Mouse (Mus musculus) spleen, adult 2 months (tissue): ENCODE data around the gene Aktip. TPM values are rescaled to one million over a fixed set of nuclear protein-coding genes. Genes with fewer than 3 reads are reported as not detected.

Experiments used
- DNase-seq, 2 experiments: peaks; one replicate each; pipeline versions ENCODE4 v3.0.0 to v3.0.0-alpha.2; 2012 to 2021; ENCODE audit warnings: low spot score in 2 of 2, low read depth in 1 of 2
- H3K27ac ChIP-seq: fragments of 200-500 bp; 2 replicates; pipeline ENCODE4 v1.5.1; 2012; ENCODE audit warnings: low read length, inconsistent platforms; ENCODE audit not compliant: insufficient read depth
- H3K27me3 ChIP-seq: fragments of 200-500 bp; 2 replicates; pipeline ENCODE4 v1.6.1; 2012; ENCODE audit warnings: mild to moderate bottlenecking, moderate library complexity, low read length, inconsistent platforms; ENCODE audit not compliant: control insufficient read depth, insufficient read depth
- H3K36me3 ChIP-seq: fragments of 200-500 bp; 2 replicates; pipeline ENCODE4 v1.6.1; 2012; ENCODE audit warnings: mild to moderate bottlenecking, low read length, inconsistent platforms; ENCODE audit not compliant: control insufficient read depth, insufficient read depth
- H3K4me1 ChIP-seq: fragments of 200-500 bp; 2 replicates; pipeline ENCODE4 v1.6.1; 2011; ENCODE audit warnings: inconsistent platforms; ENCODE audit not compliant: control insufficient read depth, insufficient read depth, insufficient read length
- H3K4me3 ChIP-seq: fragments of 200-500 bp; 2 replicates; pipeline ENCODE4 v1.5.1; 2011; ENCODE audit warnings: mild to moderate bottlenecking, inconsistent platforms; ENCODE audit not compliant: insufficient read depth, insufficient read length; ENCODE audit errors: extremely low read depth
- CTCF ChIP-seq: fragments of 200-500 bp; IDR thresholded peaks from 2 replicates; pipeline ENCODE4 v1.5.1; 2011; ENCODE audit warnings: mild to moderate bottlenecking, inconsistent platforms; ENCODE audit not compliant: insufficient read depth, insufficient read length, insufficient replicate concordance; ENCODE audit errors: extremely low read depth
- POLR2A ChIP-seq: fragments of 200-500 bp; IDR thresholded peaks from 2 replicates; pipeline ENCODE4 v1.6.1; 2011; ENCODE audit warnings: low read depth, low read length, inconsistent platforms
- WGBS: fragments of 180-500 bp; shearing (Covaris S2); methylation state at CpG from one replicate; pipeline ENCODE4 v1.1.7; 2018; 5-methylcytosine and 5-hydroxymethylcytosine counted together
- polyA plus RNA-seq: library from polyadenylated mRNA; depleted of rRNA; stranded (reverse); fragments of >200 nt; gene quantifications from 2 replicates; pipeline ENCODE4 v1.2.3, GENCODE M21; 2012

Aktip gene
- polyA plus RNA-seq, 1 experiment, result 9.6 TPM

GRCm38 (mm10) chr8:91209658-91210057 lies 9.9 kb upstream of the Aktip start:
- Histone ChIP-seq H3K27ac (no peak overlapping the region), H3K36me3 (no peaks in the 10 kb centered on the region), H3K27me3 (no peaks in the 10 kb centered on the region), H3K4me1 (no peaks in the 10 kb centered on the region), H3K4me3 (no peak overlapping the region)
- WGBS, result 84% methylated on average over 3 of the region's 3 CpGs
- no peak for DNase-seq
- TF ChIP-seq CTCF (no peak), POLR2A (no peak)

GRCm38 (mm10) chr8:91207676-91208075 lies 7.9 kb upstream of the Aktip start:
- WGBS, result 63% methylated on average over 2 of the region's 2 CpGs
- Histone ChIP-seq H3K27me3 (no peaks in the 10 kb centered on the region), H3K4me3 (no peak overlapping the region), H3K36me3 (no peaks in the 10 kb centered on the region), H3K4me1 (no peaks in the 10 kb centered on the region), H3K27ac (no peak overlapping the region)
- no peak for TF ChIP-seq POLR2A
- no peak for TF ChIP-seq CTCF
- no peak for DNase-seq

GRCm38 (mm10) chr8:91205897-91206296 lies 6.1 kb upstream of the Aktip start:
- TF ChIP-seq POLR2A, result no peak
- no peak for TF ChIP-seq CTCF
- Histone ChIP-seq H3K36me3 (no peaks in the 10 kb centered on the region), H3K4me1 (no peaks in the 10 kb centered on the region), H3K4me3 (no peak overlapping the region), H3K27me3 (no peaks in the 10 kb centered on the region), H3K27ac (no peak overlapping the region)
- 86% methylated on average over 6 of the region's 6 CpGs for WGBS
- no peak for DNase-seq

- DNase-seq, result no peak
- Histone ChIP-seq H3K27ac (no peak overlapping the region), H3K4me1 (no peaks in the 10 kb centered on the region), H3K27me3 (no peaks in the 10 kb centered on the region), H3K36me3 (no peaks in the 10 kb centered on the region), H3K4me3 (no peak overlapping the region)
- 81% methylated on average over 2 of the region's 2 CpGs for WGBS
- TF ChIP-seq CTCF, result no peak
- no peak for TF ChIP-seq POLR2A
Observed at GRCm38 (mm10) chr8:91201184-91201583, 1.4 kb upstream of the Aktip start.

- DNase-seq, result no peak
- H3K27ac ChIP-seq, result no peak overlapping the region
- no peak overlapping the region for H3K4me3 ChIP-seq
- TF ChIP-seq POLR2A, result no peak
- no peak for TF ChIP-seq CTCF
- 94% methylated on average over 3 of the region's 3 CpGs for WGBS
- no peaks in the 10 kb centered on the region for H3K4me1 ChIP-seq
- no peaks in the 10 kb centered on the region for H3K36me3 ChIP-seq
- H3K27me3 ChIP-seq, result no peaks in the 10 kb centered on the region
Observed at GRCm38 (mm10) chr8:91198036-91198435, 1.7 kb downstream of the Aktip start.

GRCm38 (mm10) chr8:91197233-91197632 lies 2.5 kb downstream of the Aktip start:
- Histone ChIP-seq H3K36me3 (no peaks in the 10 kb centered on the region), H3K4me1 (no peaks in the 10 kb centered on the region), H3K27me3 (no peaks in the 10 kb centered on the region), H3K27ac (no peak overlapping the region), H3K4me3 (no peak overlapping the region)
- WGBS, result 31% methylated on average over 5 of the region's 5 CpGs
- TF ChIP-seq CTCF, result no peak
- no peak for TF ChIP-seq POLR2A
- no peak for DNase-seq

GRCm38 (mm10) chr8:91196661-91197060 lies 3.1 kb downstream of the Aktip start:
- Histone ChIP-seq H3K27ac (no peak overlapping the region), H3K4me3 (no peak overlapping the region), H3K4me1 (no peaks in the 10 kb centered on the region), H3K36me3 (no peaks in the 10 kb centered on the region), H3K27me3 (no peaks in the 10 kb centered on the region)
- TF ChIP-seq CTCF, result no peak
- no peak for TF ChIP-seq POLR2A
- no peak for DNase-seq
- WGBS, result 90% methylated on average over 12 of the region's 12 CpGs
